Mouse (Mus musculus) adrenal gland, adult (tissue): Measurements from ENCODE around the gene Tnpo3.

Experiments
- DNase-seq, 2 experiments: peaks; one replicate each; pipeline ENCODE4 v3.0.0; 2022 to 2023; ENCODE audit warnings: low spot score in 1 of 2; ENCODE audit not compliant: inconsistent age in 2 of 2

Gene Tnpo3

GRCm38 (mm10) chr6:29528165-29528505, 81.6 kb downstream of the Tnpo3 start:
- no peak for DNase-seq

- no peak for DNase-seq
Observed at GRCm38 (mm10) chr6:29527361-29528164, 82.1 kb downstream of the Tnpo3 start.

DNA sequence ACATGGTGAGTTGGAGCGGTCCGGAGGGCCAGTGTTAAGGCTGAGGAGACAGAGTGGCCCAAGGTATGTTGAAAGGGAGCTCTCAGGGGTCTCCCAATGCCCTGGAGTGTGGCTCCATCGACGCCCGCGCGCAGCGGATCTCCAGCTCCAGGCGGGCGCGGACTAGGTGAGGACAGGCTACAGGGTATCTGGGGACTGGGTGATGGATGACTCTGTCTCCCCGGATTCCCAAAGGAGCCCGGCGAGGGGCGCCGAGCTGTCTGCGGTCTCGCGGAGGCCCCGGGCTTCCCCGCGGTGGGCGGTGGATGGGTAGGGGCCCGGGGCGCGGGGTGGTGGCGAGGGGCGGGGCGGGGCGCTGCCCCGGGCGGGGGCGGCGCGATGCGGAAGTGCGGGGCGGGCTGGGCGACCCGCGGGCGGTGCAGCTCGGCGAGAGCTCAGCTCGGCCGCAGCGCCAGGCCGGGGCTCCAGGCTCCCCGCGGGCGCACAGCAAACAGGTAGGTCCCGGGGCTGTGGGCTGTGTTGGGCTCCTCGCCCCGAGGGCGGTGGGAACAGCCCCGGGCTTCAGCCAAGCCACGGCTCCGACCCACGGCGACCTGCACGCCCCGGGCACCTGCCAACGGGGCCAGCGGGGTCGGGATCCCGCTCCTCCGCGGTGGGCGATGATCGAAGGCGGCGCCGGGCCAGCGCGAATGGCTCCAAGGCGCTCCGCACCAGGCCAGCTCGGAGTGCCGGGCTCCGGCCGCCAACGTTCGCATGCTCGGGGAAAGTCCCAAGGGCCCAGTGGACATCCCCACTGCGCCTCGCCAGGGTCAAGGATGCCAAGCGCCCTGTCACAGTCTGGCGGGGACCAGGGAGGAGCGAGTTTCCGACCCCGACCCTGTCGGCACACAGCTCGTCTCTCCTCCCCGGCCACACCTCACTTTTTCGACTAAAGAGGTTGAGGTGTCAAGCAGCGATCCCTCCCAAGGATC, 83.1 kb downstream of the Tnpo3 start, which contains the start of gene Irf5:
Gene Irf5 (plus strand): TSS at position 345 of the 971 bp plus-strand sequence.
- DNase-seq: peak in 1 of 2 experiments; percentile 73

DNA sequence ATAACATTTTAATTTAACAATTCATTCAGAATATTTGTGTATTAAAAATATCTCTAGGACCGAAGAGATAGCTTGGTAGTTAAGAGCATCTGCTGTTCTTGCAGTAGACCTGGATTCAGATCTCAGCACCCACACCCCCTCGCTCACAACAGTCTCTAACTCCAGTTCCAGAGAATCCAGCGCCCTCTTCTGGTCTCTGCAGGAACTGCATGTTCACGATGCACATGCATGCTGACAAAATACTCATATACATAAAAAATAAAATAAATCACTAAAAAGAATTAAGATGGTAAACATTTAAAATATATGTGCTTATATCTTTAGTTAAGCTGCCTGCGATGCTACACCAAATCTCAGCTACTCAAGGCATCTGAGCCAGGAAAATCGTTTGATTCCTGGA, 84.4 kb downstream of the Tnpo3 start:
- DNase-seq: no peak

- DNase-seq: no peak
Observed at GRCm38 (mm10) chr6:29524034-29524489, 85.6 kb downstream of the Tnpo3 start.

DNA sequence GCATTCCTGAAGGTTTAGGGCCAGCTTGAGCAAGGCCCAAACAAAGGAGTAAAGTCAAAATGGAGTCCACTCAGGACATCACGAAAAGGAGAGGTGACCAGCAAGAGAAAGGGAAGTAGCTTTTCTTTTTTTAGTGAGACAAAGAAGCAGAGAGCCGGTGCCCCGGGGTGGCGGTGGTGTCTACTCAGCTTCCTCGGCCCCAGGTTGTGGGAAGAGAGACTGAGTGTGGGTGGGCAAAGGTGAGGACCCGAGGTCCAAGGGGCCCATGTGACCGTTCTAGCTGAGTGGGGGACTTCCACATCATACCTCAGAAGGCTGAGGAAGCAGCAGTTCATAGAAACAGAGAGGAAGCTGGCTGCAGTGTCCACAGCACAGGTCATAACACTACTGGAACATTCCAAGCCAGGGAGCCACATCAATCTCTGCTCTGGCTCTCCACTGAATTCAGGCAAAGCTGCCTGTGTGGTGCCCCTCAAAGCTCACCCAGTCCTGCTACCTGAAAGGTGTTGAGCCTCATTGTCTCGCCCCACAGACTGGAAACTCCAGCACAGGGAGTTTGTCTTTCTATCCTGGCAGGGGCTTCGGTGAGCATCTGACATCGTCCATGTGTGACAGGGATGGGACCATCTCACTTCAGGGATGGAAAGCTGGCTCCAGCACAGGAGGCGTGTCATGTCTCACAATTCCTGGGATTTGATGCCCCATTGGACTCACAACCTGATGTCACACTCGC, 86.2 kb downstream of the Tnpo3 start:
- DNase-seq: no peak

DNA sequence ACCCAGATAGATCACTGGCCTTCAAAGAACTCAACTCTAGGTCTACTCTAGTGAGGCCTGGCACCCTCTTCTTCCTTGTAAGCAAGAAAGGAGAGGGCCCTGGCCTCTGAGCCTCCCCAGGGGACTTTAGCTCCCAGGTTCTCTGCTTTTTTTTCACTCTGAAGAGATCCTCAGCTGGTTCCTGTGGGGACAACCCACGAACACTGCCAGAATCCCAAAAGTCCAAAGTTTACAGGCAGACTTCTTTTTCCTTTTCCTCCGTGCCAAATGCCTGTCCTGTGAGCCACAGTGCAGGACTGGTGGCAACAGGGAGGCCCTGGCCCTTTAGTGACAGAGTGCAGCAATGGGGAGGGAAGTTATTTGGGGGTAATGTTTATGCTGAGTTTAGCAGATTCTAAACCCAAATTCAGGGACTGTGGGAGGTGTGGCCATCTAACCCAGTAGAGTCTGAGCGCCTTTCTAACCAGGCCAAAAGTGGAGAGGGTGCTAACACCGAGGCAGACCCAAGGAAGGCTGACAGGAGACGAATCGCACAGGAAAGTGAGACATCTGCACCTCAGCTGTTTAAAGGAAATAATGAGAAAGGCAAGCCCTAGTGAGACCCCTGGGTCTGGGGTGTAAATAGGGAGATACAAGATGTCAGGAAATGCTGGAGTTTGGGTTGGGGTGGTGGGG, 86.9 kb downstream of the Tnpo3 start:
- no peak for DNase-seq

GRCm38 (mm10) chr6:29517139-29517538, 92.5 kb downstream of the Tnpo3 start:
- DNase-seq: peak; percentile 73 to 90

DNA sequence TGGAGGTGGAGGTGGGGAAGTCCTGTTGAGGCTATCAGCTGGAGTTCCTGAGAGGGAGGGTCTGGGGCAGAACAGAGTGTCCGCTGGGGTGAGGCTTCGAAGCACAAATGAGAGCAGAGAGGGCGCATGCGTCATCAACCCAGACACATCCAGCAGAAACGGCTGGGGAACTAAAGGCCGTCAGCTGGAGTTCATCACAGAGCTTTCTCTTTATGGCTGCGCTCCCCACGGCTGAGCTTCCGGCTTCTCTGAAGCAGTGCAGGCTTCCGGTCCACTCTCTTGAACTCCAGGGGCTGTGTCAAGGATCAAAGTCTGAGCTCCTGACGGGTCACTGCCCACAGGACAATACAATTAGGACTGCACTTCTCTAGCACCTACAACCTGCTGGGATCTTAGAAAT, 96.4 kb downstream of the Tnpo3 start:
- peak; percentile 45 to 59 for DNase-seq

DNA sequence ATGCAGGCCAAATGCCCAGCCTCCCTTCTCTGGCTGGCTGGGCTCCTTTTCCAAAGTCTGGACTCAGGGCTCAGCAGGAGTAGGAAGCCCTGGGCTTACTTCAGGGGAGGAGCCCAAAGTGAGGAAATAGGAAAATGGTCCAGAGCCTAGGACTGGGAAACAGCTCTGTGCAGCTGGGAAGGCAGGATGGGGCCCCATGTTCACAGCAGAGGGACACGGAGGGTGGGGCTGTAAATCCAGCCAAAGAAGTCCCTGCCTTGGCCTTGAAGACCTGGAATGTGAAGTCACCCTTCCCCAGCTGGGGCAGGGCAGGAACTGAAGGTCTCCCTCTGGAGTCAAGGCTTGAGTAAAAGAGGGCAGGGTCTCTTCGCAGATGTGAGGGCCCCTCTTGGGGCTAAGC, 100.6 kb downstream of the Tnpo3 start:
- DNase-seq: no peak

DNA sequence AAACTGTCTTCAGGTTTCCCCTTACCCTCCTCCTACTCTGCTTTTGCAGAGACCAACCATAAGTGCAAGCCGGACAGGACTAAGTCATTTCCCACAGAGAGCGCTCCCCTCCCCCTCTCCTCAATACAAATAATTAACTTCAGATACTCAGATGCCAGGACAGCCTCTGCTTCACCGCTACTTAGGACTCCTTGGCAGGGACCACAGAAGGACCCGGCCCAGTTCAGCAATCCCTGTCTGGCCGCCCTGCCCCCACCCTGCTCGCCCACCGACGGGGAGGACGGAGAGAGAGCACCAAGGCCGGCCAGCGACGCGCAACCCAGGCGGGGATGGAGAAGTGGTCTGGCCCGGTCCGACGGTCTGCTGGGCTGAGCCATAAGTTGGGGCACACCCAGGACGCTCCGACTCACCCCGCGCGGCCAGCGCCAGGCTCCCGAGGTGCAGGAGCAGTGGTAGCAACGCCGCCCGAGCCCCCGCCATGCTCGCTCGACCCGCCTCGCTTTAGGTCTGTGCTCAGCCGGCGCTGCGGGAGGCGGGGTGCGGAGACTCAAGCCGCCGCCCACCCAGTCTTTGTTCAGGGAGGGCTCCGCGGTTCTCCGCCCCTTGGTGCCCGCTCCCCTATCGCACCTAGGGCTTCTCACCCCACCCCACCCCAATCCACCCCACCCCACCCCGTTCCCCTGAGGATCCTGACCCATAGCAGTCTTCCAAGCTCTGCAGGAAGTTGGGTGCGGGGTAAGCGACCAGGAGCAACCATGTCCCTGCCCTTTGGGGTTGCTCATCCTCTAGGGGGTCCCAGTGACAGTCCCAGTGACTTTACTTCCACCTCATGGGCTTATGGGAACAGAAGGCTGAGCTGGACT, 102.0 kb downstream of the Tnpo3 start, which contains the start of gene Kcp:
Gene Kcp (minus strand): TSS at position 506 of the 863 bp plus-strand sequence.
- peak in 1 of 2 experiments; percentile 39 for DNase-seq

DNA sequence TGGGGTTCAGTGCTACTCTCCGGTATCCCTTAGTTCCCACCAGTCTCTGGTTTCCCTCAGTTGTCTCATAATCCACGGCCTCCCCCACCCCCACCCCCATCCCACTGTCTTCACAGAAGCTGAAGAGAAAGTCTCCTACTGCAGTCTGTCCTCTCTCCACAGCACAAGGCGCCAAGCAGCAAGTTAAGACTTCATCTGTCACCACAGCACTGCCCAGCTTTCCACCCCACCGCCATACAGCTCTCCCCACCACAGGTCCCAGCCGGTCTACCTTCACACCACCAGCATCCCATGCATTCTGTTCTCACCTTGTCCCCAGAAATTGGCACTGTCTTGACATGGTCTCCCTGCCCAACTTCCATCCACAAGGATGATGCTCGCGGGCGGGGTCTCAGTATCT, 102.9 kb downstream of the Tnpo3 start:
- no peak for DNase-seq

DNA sequence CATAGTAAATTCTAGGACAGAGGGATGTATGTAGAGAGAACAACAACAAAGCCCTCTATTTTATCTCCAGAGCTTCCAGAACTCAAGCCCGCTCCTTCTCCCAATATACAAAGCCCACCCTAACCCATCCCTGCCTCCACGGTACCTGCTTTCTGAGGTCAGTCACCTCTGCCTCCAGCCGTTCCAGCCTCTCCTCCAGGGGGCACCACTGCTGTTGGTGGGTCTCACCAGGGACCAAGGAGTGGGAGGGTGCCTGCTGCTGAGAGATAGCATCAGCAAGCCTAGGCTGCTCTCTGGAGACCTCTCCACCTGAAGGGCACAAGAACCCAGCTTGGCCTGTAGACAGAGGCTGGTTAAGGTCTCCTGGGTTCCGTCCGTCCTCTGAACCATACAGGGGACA, 104.2 kb downstream of the Tnpo3 start:
- DNase-seq: no peak

DNA sequence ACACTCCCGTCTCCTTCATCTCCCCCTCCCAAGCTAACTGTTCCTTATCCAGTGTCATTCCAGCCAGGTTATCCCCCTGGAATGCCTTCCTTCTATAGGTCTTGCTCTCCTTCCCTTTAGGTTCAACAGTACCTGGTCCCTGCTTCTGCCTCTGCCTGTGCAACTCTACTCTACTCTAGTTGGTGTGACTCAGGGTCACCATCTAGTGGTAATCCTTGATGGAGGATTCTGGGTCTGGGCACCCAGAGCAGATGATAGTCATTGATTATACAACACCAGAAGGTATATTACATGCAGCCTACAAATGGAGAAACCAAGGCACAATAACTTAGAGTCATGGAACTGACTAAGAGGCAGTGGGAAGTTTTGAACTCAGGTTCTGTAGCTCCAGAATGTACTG, 108.1 kb downstream of the Tnpo3 start:
- DNase-seq: peak in 1 of 2 experiments; percentile 35

DNA sequence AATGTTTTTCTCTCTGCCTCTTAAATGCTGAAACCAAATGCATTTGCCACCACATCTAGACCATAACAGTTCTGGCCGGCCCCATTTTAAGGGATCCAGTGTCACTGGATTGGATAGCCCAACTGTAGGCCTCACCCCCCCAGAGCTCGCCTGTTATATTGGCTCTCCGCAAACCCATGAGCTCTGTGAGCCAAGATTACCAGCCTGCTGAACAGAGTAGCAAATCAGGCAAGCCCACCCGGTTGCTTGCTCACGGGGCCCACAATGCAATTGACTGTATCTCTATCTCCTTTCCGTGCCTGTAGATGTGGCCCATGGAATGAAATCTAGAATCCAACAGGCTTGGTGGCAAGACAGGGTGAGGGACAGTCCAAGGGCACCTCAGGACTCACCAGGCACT, 108.9 kb downstream of the Tnpo3 start:
- no peak for DNase-seq

DNA sequence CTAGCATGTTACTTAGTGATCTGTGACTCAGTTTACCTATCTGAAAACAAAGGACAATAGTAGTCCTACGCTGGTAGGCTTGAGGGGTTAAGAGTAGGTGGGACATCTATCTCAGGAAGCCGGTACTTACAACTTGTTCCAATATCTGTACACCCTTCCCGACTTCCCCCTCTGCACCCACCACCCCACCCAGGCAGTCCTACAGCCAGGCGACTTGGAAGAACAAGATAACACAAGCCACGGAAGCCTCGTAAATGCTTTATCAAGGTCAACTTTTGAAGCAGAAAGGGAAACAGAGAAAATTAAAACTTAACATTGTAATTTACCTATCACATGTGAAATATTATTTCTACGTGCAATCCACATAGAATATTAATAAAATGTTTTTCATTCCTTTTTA, 109.5 kb downstream of the Tnpo3 start:
- DNase-seq: no peak

DNA sequence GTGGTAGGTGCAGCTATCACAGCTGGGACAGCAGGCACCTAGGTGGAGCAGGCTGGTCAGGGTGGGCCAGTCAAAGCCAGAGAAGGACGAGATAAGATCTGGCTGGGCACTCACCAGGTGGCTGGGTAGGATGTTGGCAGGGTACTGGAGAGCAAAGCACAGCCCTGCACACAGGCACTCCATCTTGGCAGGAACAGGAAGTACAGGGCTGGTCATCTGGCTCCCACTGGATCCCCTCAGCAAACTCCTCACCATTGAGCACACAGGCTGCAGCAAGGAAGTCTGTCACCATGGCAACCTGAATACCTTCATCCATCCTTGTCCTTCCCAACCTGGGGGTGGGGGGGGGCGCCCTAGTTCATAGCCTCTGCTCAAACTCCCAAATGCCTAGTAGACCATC, 111.9 kb downstream of the Tnpo3 start:
- no peak for DNase-seq

DNA sequence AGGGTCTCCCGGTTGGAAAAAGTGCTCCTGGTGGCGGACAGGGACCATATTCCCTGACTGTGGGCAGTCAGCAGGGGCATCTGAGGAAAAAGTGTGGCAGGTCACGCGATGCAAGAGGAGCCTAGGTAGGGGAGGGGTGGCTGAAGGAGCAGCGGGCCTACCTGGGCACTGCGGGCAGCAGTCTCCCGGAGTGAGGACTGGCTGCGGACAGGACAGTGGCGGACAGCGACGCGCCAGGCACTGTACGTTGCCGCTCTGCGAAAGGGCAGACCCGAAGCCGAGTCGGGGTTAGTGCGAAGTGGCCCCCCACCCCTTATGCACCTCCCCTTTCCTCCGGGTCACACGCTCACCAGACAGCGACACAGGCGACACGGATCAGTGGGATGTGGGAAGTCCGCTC, 113.4 kb downstream of the Tnpo3 start:
- DNase-seq: no peak

GRCm38 (mm10) chr6:29494101-29494500, 115.6 kb downstream of the Tnpo3 start:
- DNase-seq: peak; percentile 26 to 71
